ENCODE assay signal across 13 mouse cellular contexts in the genomic region with DNA sequence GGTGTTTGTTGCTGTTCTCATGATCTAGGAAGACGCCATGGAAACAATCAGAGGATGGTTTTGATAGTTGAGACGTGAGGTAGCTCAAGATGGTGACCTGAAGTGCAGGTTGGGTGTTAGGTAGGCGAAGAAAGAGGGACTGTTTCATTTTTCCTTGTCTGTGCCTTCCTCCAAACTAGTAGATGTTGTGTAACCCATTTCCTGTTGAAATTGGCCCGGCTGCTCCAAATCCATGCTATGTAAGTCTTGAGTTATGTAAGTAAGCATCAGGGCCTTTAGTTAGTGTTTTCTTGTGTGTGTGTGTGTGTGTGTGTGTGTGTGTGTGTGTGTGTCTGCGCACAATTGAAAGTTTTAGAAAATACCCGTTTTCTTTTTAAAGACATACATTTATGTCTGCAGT. TPM values are rescaled to one million over a fixed set of nuclear protein-coding genes. Genes with fewer than 3 reads are reported as not detected.
DNase-seq lines count a peak whose midpoint lies in the region; ATAC-seq and TF ChIP-seq lines count a peak whose summit lies in the region.
"Had no signal": no experiment of that assay in that cellular context is flagged by ENCODE, and none has a peak within 500 bp of the region (broad histone marks: within the 10 kb centered on the region; RNA-seq: fewer than 3 reads in every experiment).

No protein-coding gene starts in this region.

- DNase-seq in heart, adult 2 months, result peak in 1 of 2 experiments; percentile 18
- no peak for DNase-seq in heart, adult 8-10 months (ENCODE audit: low spot score)
- DNase-seq in lung, embryonic 14.5 days, result peak; percentile 30
- DNase-seq in lung, postnatal 4 days, result no peak
- no peak for DNase-seq in cerebellum, adult 9-10 months
- no peak for DNase-seq in embryonic facial prominence, embryonic 10.5 days (ENCODE audit: low spot score)
- DNase-seq: adrenal gland, postnatal 36 days; heart, postnatal 14 days had no signal

- intact Hi-C loops in heart, adult 2 months (cut with DNase I), result no loop called here

- H3K4me1 ChIP-seq in heart, adult 2 months (ENCODE audit: control insufficient read depth, insufficient read depth, low read length), result peaks cover 23% of the 10 kb centered on the region
- no peaks in the 10 kb centered on the region; the same call in 1 of the 2 replicates for H3K4me1 ChIP-seq in lung, embryonic 14.5 days (ENCODE audit: insufficient read depth)
- peaks cover 26% of the 10 kb centered on the region for H3K4me1 ChIP-seq in embryonic facial prominence, embryonic 10.5 days

- 48% methylated on average over 6 of the region's 6 CpGs for WGBS in heart, adult 2 months
- WGBS in lung, embryonic 14.5 days, result 74% methylated on average over 6 of the region's 6 CpGs
- WGBS in embryonic facial prominence, embryonic 10.5 days, result 93% methylated on average over 6 of the region's 6 CpGs

- peaks cover 21% of the 10 kb centered on the region for H3K79me2 ChIP-seq in heart, adult 2 months (replicated peaks; ENCODE audit: control insufficient read depth, insufficient read depth, low read length)

- TF ChIP-seq POLR2A in heart, adult 2 months (IDR thresholded peaks at IDR 0.05; ENCODE audit: insufficient read depth, low read depth, low read length), result no peak; the same call in 1 of the 2 replicates

- TF ChIP-seq EP300 in heart, adult 2 months (IDR thresholded peaks at IDR 0.05; ENCODE audit: insufficient read depth, low read depth, low read length), result no peak

- peaks cover 34% of the 10 kb centered on the region for H3K36me3 ChIP-seq in heart, adult 2 months (ENCODE audit: control insufficient read depth, insufficient read depth, low read length)
- peaks cover 33% of the 10 kb centered on the region for H3K36me3 ChIP-seq in lung, embryonic 14.5 days (ENCODE audit: insufficient read depth)
- peaks cover 37% of the 10 kb centered on the region for H3K36me3 ChIP-seq in embryonic facial prominence, embryonic 10.5 days (replicated peaks)
- H3K36me3 ChIP-seq: intestine, embryonic 15.5 days had no signal

- no peak overlapping the region for H3K4me3 ChIP-seq in heart, adult 2 months
- H3K4me3 ChIP-seq in lung, embryonic 14.5 days (ENCODE audit: low read depth, low read length), result no peak overlapping the region
- no peak overlapping the region for H3K4me3 ChIP-seq in embryonic facial prominence, embryonic 10.5 days
- H3K4me3 ChIP-seq: embryonic facial prominence, embryonic 13.5 days; intestine, embryonic 15.5 days; liver, embryonic 12.5 days had no signal

- H3K27ac ChIP-seq in heart, adult 2 months, result peak overlapping the region; percentile 49
- H3K27ac ChIP-seq in lung, embryonic 14.5 days (ENCODE audit: low read depth), result no peak overlapping the region
- H3K27ac ChIP-seq in embryonic facial prominence, embryonic 10.5 days (replicated peaks), result no peak overlapping the region
- H3K27ac ChIP-seq: embryonic facial prominence, embryonic 13.5 days; intestine, embryonic 15.5 days; liver, embryonic 12.5 days had no signal

- no peaks in the 10 kb centered on the region for H3K27me3 ChIP-seq in heart, adult 2 months (ENCODE audit: control insufficient read depth, insufficient read depth, low read length)
- H3K27me3 ChIP-seq in lung, embryonic 14.5 days (ENCODE audit: insufficient read depth, low read length), result no peaks in the 10 kb centered on the region
- H3K27me3 ChIP-seq in embryonic facial prominence, embryonic 10.5 days (replicated peaks; ENCODE audit: low read depth, poor library complexity, severe bottlenecking), result no peaks in the 10 kb centered on the region
- H3K27me3 ChIP-seq: embryonic facial prominence, embryonic 13.5 days; intestine, embryonic 15.5 days; liver, embryonic 12.5 days had no signal

- H3K4me2 ChIP-seq in lung, embryonic 14.5 days, result no peak overlapping the region
- H3K4me2 ChIP-seq: embryonic facial prominence, embryonic 13.5 days; intestine, embryonic 15.5 days; liver, embryonic 12.5 days had no signal

- no peak for TF ChIP-seq CTCF in heart, adult 2 months (IDR thresholded peaks at IDR 0.05)
- TF ChIP-seq CTCF in lung, embryonic 14.5 days (IDR thresholded peaks at IDR 0.05; ENCODE audit: low read depth), result no peak

- H3K9me3 ChIP-seq in lung, embryonic 14.5 days (ENCODE audit: low read depth, low read length), result no peaks in the 10 kb centered on the region
- H3K9me3 ChIP-seq in embryonic facial prominence, embryonic 10.5 days, result no peaks in the 10 kb centered on the region
- H3K9me3 ChIP-seq: embryonic facial prominence, embryonic 13.5 days; intestine, embryonic 15.5 days; liver, embryonic 12.5 days had no signal

- no peak overlapping the region for H3K9ac ChIP-seq in heart, adult 2 months (ENCODE audit: low read depth, low read length)
- H3K9ac ChIP-seq in lung, embryonic 14.5 days, result no peak overlapping the region
- H3K9ac ChIP-seq: embryonic facial prominence, embryonic 13.5 days; intestine, embryonic 15.5 days; liver, embryonic 12.5 days had no signal

- no peak for ATAC-seq in lung, embryonic 14.5 days (ENCODE audit: insufficient read depth)
- ATAC-seq in hematopoietic stem cell, adult 5-6 weeks (replicated peaks in 1 of 2; ENCODE audit: insufficient read depth in 1 of 2, low FRiP score in 2 of 2, low TSS enrichment in 1 of 2, low read depth in 1 of 2, poor library complexity in 2 of 2, severe bottlenecking in 2 of 2), result 0 out of 4 replicates have a peak, but pooled peaks have one; percentile 3 to 37
- ATAC-seq in CD4-positive, CD25-positive, alpha-beta regulatory T cell, adult 4 months, result no peak
- ATAC-seq: intestine, embryonic 15.5 days; liver, embryonic 12.5 days had no signal

RNA-seq across cellular contexts. Expression of a gene that starts 14.5 kb away (rescaled TPM):
- 10 to 100 TPM; 71.9 to 73.1 TPM for total RNA-seq in heart, adult 2 months (2021)
- polyA plus RNA-seq in heart, adult 2 months (2012; rRNA removed), result 26.8 and 37.1 TPM in 2 replicates
- 10 to 100 TPM; 66.1 to 76.5 (median 72.0) TPM for total RNA-seq in heart, adult 8-10 months (2022)
- 316 and 319 TPM in 2 replicates for polyA plus RNA-seq in lung, embryonic 14.5 days (2014; fragmentation: Nextera tagmentation; extraction: Ambion mirVana)
- 66.2 and 87.0 TPM in 2 replicates for total RNA-seq in hematopoietic stem cell, adult 5-6 weeks (2017)
- polyA plus RNA-seq in embryonic facial prominence, embryonic 10.5 days (2016; fragmentation: Nextera tagmentation; extraction: Ambion mirVana), result 326 and 327 TPM in 2 replicates
- 10 to 100 TPM; 66.3 to 88.1 TPM for polyA plus RNA-seq in CD4-positive, CD25-positive, alpha-beta regulatory T cell, adult 4 months (2017; shearing (Covaris generic))

RNA-seq across cellular contexts. Expression of a gene that starts 16.0 kb away (rescaled TPM):
- total RNA-seq in heart, adult 2 months (2021), result under 1 TPM; 0.32 to 0.63 TPM
- 0.73 and 0.90 TPM in 2 replicates for polyA plus RNA-seq in heart, adult 2 months (2012; rRNA removed)
- 1 to 10 TPM in 1 of 4 experiments, under 1 TPM in 1, not detected in 2; 0.40 to 1.4 TPM for total RNA-seq in heart, adult 8-10 months (2022)
- 1.1 and 1.8 TPM in 2 replicates for polyA plus RNA-seq in lung, embryonic 14.5 days (2014; fragmentation: Nextera tagmentation; extraction: Ambion mirVana)
- total RNA-seq in hematopoietic stem cell, adult 5-6 weeks (2017), result 0.05 and 0.13 TPM in 2 replicates
- 1.6 and 1.9 TPM in 2 replicates for polyA plus RNA-seq in embryonic facial prominence, embryonic 10.5 days (2016; fragmentation: Nextera tagmentation; extraction: Ambion mirVana)
- polyA plus RNA-seq in CD4-positive, CD25-positive, alpha-beta regulatory T cell, adult 4 months (2017; shearing (Covaris generic)), result 1 to 10 TPM in 1 of 2 experiments, not detected in 1; 4.4 TPM

Comparison
In these comparisons a context has a peak if more than half of its experiments do, and no peak if none do; other contexts are left out.
1. ATAC-seq: peak in hematopoietic stem cell, adult 5-6 weeks (2 of 2); none in lung, embryonic 14.5 days (single experiment) and CD4-positive, CD25-positive, alpha-beta regulatory T cell, adult 4 months (single experiment).